Mouse (Mus musculus): ENCODE measurements at regions not wholly inside any gene's neighbourhood (a gene's known extent, or its start where the extent isn't known, plus 50 kb on each side); places are given as distances from the start of the nearest gene placed in this dataset.

DNA sequence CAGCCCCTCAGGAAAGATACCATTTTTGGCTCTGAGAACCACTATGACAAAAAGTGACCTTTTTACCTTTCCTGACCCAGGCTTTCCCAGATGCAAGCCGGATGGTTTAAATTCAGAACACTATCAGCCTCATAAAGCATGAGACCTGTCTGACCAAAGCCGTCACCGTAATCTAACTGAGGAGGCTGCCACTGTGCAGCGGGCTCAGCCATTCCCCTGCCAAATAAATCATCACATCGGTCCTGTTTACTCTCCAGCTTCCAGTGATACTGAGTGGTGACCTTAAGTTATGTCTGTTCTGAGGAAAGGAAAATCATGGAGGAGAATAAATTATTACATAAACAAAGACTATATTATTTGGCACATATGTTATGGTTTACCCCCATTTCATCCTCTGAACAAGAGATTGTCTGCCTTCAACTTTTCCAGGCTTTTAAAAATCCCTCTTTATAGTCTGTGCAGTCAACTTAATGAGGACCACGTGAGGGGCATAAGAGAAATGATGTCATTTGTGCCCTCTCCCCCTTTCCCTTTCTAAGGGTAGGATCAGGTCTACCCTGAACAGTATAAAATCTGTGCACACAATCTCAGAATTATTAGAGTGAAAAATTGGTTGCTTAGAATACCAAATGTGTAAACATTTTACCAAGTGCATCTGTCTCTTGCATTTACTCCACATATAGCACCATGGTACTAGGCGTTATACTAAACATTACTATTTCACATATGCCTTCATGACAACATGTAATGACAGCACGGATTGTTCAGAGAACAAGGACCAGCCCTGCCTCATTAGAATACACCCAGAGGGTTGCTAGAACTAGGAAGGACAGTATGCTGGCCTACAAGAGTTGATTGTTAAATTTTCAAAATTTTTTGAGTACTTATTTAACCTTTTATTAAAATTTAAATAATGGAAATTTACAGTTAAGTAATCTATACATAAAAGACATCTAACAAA lies 401.9 kb upstream of the Xrcc4 start:
- DNase-seq: no peak

GRCm38 (mm10) chr13:90480484-90480883 lies 391.1 kb upstream of the Xrcc4 start:
- DNase-seq: no peak

DNA sequence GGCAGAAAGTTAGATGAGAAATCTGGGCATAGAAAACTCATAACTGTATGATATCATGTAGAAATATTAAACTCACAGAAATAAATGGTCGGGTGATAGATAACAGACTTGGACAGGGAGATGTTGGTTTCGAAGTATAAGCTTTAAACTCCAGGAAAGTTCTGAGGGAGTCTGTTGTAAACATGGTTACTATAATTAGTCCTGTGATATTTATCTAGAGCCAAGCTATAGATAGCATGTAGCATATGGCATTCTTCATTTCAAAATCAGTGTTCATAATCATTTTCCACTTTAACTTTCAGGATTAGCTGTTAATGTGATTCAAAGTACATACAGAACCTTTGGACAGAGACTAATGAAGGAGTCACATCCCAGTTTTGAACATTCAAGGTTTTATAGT lies 387.5 kb upstream of the Xrcc4 start:
- DNase-seq: no peak

GRCm38 (mm10) chr13:90474507-90474906 lies 385.1 kb upstream of the Xrcc4 start:
- no peak for DNase-seq

GRCm38 (mm10) chr13:90474053-90474452 lies 384.6 kb upstream of the Xrcc4 start:
- no peak for DNase-seq

GRCm38 (mm10) chr13:90473041-90473825 lies 383.8 kb upstream of the Xrcc4 start:
- DNase-seq: no peak

DNA sequence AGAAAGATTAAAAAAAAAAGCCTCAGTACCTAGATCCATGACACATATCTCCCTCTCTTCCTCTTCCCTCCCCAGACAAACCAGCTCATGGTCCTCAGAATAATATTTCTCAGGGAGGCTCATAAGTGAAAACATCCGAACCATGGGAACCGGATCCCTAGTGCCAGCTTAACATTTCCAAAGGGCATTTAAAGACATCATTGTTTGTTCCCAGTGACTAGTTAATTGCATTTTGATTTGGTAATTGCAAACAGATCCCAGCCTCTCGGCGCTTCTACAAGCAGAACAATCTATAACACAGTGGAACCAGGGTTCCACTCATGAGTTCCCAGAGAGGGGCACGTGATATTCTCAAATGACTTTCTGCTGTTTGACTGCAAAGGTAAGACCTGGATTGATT lies 376.7 kb upstream of the Xrcc4 start:
- DNase-seq: no peak

GRCm38 (mm10) chr13:90464051-90464450 lies 374.6 kb upstream of the Xrcc4 start:
- DNase-seq: no peak

DNA sequence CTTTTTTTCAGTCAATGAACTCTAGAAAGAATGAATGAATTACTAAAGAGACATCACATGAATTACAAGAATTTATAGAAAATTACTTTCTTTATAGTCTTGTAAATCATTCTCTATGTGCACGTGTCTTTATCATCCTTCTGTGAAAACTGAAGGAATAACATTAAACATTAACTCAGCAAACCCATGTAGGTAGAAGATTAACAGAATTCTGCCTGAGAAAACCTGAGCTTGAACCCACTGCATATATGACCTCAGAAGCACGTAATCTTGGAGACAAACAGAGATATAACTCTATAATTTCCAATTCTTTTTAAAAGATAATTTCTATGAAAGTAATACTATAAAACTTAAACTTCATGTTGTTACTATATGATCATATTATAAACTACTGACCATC lies 374.0 kb upstream of the Xrcc4 start:
- DNase-seq: no peak

DNA sequence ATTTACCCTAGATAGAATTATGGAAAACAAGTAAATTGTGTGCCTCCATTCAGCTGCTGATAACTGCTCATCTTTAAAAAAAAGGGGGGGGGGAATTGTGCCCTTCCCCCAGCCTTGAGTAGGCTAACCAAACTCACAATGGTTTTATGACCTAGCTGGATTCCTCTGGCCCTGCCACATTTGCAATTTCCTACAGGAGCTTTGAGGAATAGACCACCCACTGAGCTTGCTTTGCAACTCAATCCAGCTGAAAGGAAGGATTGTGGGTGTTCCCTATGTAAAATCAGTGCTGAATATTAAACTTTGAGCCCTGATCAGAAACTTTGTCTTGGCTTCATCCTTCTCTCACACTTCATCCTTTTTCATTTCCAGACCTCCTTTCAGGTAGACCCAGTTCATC lies 365.2 kb upstream of the Xrcc4 start:
- DNase-seq: no peak

DNA sequence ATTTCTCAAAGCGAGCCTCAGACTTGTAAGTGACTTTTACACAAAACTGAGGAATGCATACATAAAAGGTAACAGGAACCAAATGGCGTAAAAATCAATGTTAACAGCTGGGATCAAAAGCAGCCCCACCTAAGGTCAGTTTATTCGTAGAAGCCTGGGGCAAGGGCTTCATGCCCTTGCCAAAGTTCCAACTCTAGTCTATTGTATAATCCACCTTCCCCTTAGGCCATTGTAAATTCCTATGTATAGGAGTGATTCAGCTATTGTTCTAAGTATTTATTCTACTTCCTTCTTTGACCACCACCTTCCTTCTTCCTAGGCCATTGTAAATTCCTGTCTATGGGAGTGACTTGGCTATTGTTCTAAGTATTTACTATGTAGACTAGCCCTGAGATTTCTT lies 337.5 kb upstream of the Xrcc4 start:
- no peak for DNase-seq

GRCm38 (mm10) chr13:90425379-90425778 lies 336.0 kb upstream of the Xrcc4 start:
- no peak for DNase-seq

GRCm38 (mm10) chr13:90424541-90424940 lies 335.1 kb upstream of the Xrcc4 start:
- DNase-seq: no peak

- DNase-seq: no peak
Measured at GRCm38 (mm10) chr13:90420966-90421365, 331.6 kb upstream of the Xrcc4 start.

- no peak for DNase-seq
Measured at GRCm38 (mm10) chr13:90404392-90404791, 315.0 kb upstream of the Xrcc4 start.

- DNase-seq: no peak
Measured at GRCm38 (mm10) chr13:90402061-90402460, 312.7 kb upstream of the Xrcc4 start.

DNA sequence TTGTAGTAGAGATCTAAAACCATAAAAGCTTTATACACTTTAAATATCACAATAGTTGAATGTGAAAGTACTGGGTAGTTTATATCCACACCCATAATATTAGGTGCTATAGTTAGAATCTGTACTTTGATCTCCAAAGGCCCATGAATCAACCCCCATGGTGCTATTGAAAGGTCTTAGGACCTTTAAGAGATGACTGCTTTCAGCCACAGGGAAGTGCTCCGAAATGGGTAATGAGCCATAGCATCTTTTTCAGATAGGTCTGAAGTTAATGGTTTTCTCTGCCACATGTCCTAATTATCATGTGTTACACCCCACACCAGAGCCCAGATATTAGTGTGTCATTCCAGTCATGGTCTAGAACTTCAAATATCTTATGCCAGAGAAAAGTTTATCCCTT lies 312.1 kb upstream of the Xrcc4 start:
- no peak for DNase-seq

- DNase-seq: no peak
Measured at GRCm38 (mm10) chr13:90395274-90396023, 306.0 kb upstream of the Xrcc4 start.

- DNase-seq: no peak
Measured at GRCm38 (mm10) chr13:90394815-90395241, 305.4 kb upstream of the Xrcc4 start.

DNA sequence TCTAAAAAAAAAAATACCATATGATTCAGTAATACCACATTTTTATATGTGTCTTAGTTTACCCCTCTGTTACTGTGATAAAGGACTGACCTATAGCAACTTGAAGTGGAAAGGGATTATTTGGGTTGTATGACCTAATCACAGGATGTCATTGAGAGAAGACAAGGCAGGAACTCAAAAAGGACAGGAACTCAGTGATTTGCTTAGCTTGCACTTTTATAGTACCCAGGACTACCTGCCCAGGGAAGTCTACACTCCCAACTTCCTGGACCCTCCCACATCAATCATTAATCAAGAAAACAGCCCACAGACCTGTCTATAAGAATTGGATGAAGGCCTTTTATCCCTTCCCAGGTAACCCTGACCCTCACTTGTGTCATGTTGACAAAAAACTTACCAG lies 303.0 kb upstream of the Xrcc4 start:
- no peak for DNase-seq

DNA sequence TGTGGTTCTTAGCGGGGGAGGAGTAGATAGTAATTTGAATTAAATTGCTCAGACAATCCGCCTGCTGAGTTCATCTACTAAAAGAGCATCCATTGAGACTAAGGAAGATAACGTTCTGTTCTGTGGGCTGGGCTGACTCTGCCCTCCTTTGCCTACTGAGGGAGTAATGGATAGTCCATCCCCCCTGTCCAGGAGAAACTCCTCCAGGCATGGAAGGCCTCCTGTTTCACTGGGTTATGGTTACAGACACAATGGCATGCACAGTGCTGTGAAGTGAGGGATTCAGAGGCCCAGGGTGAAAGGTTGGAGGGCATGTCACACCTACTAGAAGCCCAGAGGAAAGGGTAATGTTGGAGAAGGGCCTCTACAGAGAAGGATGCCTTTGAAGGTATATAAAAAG lies 287.2 kb upstream of the Xrcc4 start:
- DNase-seq: no peak

- DNase-seq: no peak
Measured at GRCm38 (mm10) chr13:90376207-90376606, 286.8 kb upstream of the Xrcc4 start.
